Mouse (Mus musculus) heart, embryonic 10.5 days (tissue): ENCODE data around the gene Yrdc. TPM values are rescaled to one million over a fixed set of nuclear protein-coding genes. Genes with fewer than 3 reads are reported as not detected.
A peak's percentile ranks its signal among the peaks of the same experiment; 100 is the strongest.

Experiments used
- DNase-seq: peaks from one replicate; pipeline ENCODE4 v3.0.0-alpha.2; 2017; ENCODE audit warnings: low spot score
- H3K27ac ChIP-seq: fragments of 300-500 bp; sonication (generic); 2 replicates; pipeline ENCODE4 v1.5.1; 2016; ENCODE audit warnings: mild to moderate bottlenecking
- H3K27me3 ChIP-seq: fragments of 300-500 bp; sonication (generic); 2 replicates; pipeline ENCODE4 v1.6.1; 2016; ENCODE audit warnings: mild to moderate bottlenecking; ENCODE audit not compliant: poor library complexity, insufficient read depth, severe bottlenecking
- H3K36me3 ChIP-seq: fragments of 300-500 bp; sonication (generic); 2 replicates; pipeline ENCODE4 v1.6.1; 2016; ENCODE audit warnings: mild to moderate bottlenecking, moderate library complexity
- H3K4me1 ChIP-seq: fragments of 300-500 bp; sonication (generic); 2 replicates; pipeline ENCODE4 v1.6.1; 2016; ENCODE audit warnings: mild to moderate bottlenecking
- H3K4me3 ChIP-seq: fragments of 300-500 bp; sonication (generic); 2 replicates; pipeline ENCODE4 v1.5.1; 2016; ENCODE audit warnings: mild to moderate bottlenecking, moderate library complexity
- H3K9me3 ChIP-seq: fragments of 300-500 bp; sonication (generic); 2 replicates; pipeline ENCODE4 v1.6.1; 2016; ENCODE audit warnings: mild to moderate bottlenecking, moderate library complexity
- WGBS: fragments of 180-500 bp; shearing (Covaris S2); methylation state at CpG from one replicate; pipeline ENCODE4 v1.1.7; 2016; 5-methylcytosine and 5-hydroxymethylcytosine counted together
- polyA plus RNA-seq: library from polyadenylated mRNA; unstranded; fragments of >200 nt; fragmentation: Nextera tagmentation; extraction: Ambion mirVana; gene quantifications from 2 replicates; pipeline ENCODE4 v1.2.1, GENCODE M21; 2016

The Yrdc gene
- polyA plus RNA-seq, 1 experiment from 2014 or later = 39.3 TPM

- H3K27me3 ChIP-seq = peaks cover 40% of the 10 kb centered on the region
- 0 out of 2 replicates have a peak within 1 kb of the TSS, but pooled peaks have one; percentile 29 for H3K27ac ChIP-seq
- peaks cover 5% of the 10 kb centered on the region; the same call in 1 of the 2 replicates for H3K36me3 ChIP-seq
- peak within 1 kb of the TSS; percentile 62 for H3K4me3 ChIP-seq
- H3K9me3 ChIP-seq = no peaks in the 10 kb centered on the region
- peaks cover 14% of the 10 kb centered on the region for H3K4me1 ChIP-seq
- DNase-seq = no peak
- 3% methylated on average over 61 of the region's 77 CpGs for WGBS
Measured at GRCm38 (mm10) chr4:124861283-124862188, 11.1 kb downstream of the Yrdc start, which contains the start of gene Maneal. Gene Maneal (minus strand): TSS chr4:124862171.

- Histone ChIP-seq H3K9me3 (no peaks in the 10 kb centered on the region), H3K36me3 (no peaks in the 10 kb centered on the region), H3K4me1 (no peaks in the 10 kb centered on the region), H3K4me3 (no peak overlapping the region), H3K27me3 (no peaks in the 10 kb centered on the region), H3K27ac (no peak overlapping the region)
- 94% methylated on average over 1 of the region's 1 CpGs for WGBS
- DNase-seq = no peak
Measured at GRCm38 (mm10) chr4:124872719-124873118, 22.2 kb downstream of the Yrdc start.

GRCm38 (mm10) chr4:124880599-124880998 lies 30.1 kb downstream of the Yrdc start, which contains the start of gene Epha10:
Gene Epha10 (plus strand): TSS chr4:124880899.
- 10% methylated on average over 11 of the region's 11 CpGs for WGBS
- Histone ChIP-seq H3K36me3 (no peaks in the 10 kb centered on the region), H3K4me3 (peak within 1 kb of the TSS; percentile 54), H3K9me3 (no peaks in the 10 kb centered on the region), H3K4me1 (peaks cover 22% of the 10 kb centered on the region), H3K27me3 (peaks cover 69% of the 10 kb centered on the region), H3K27ac (no peak within 1 kb of the TSS)
- no peak for DNase-seq

- Histone ChIP-seq H3K4me3 (peak overlapping the region; percentile 54), H3K27ac (no peak overlapping the region), H3K27me3 (peaks cover 77% of the 10 kb centered on the region), H3K9me3 (no peaks in the 10 kb centered on the region), H3K36me3 (no peaks in the 10 kb centered on the region), H3K4me1 (peaks cover 22% of the 10 kb centered on the region)
- DNase-seq = no peak
- 1% methylated on average over 37 of the region's 37 CpGs for WGBS
Measured at GRCm38 (mm10) chr4:124881341-124881908, 30.9 kb downstream of the Yrdc start.

GRCm38 (mm10) chr4:124882151-124882729 lies 31.8 kb downstream of the Yrdc start:
- Histone ChIP-seq H3K9me3 (no peaks in the 10 kb centered on the region), H3K4me3 (peak overlapping the region; percentile 54; the same call in 1 of the 2 replicates), H3K27me3 (peaks cover 86% of the 10 kb centered on the region), H3K4me1 (peaks cover 22% of the 10 kb centered on the region), H3K27ac (no peak overlapping the region), H3K36me3 (no peaks in the 10 kb centered on the region)
- no peak for DNase-seq
- 1% methylated on average over 37 of the region's 37 CpGs for WGBS

GRCm38 (mm10) chr4:124888702-124889101 lies 38.2 kb downstream of the Yrdc start:
- no peak for DNase-seq
- no peaks in the 10 kb centered on the region for H3K36me3 ChIP-seq
- H3K9me3 ChIP-seq = no peaks in the 10 kb centered on the region
- H3K27ac ChIP-seq = no peak overlapping the region
- peaks cover 91% of the 10 kb centered on the region for H3K27me3 ChIP-seq
- H3K4me3 ChIP-seq = no peak overlapping the region
- H3K4me1 ChIP-seq = no peaks in the 10 kb centered on the region
- WGBS = 68% methylated on average over 7 of the region's 7 CpGs

- Histone ChIP-seq H3K36me3 (no peaks in the 10 kb centered on the region), H3K9me3 (no peaks in the 10 kb centered on the region), H3K27ac (no peak overlapping the region), H3K4me3 (no peak overlapping the region), H3K27me3 (peaks cover 92% of the 10 kb centered on the region), H3K4me1 (peaks cover 10% of the 10 kb centered on the region)
- DNase-seq = no peak
- WGBS = 78% methylated on average over 2 of the region's 2 CpGs
Measured at GRCm38 (mm10) chr4:124889935-124890334, 39.5 kb downstream of the Yrdc start.

GRCm38 (mm10) chr4:124890831-124891230 lies 40.4 kb downstream of the Yrdc start:
- no peaks in the 10 kb centered on the region for H3K9me3 ChIP-seq
- no peaks in the 10 kb centered on the region for H3K36me3 ChIP-seq
- H3K27me3 ChIP-seq = peaks cover 92% of the 10 kb centered on the region
- H3K4me3 ChIP-seq = no peak overlapping the region
- no peak for DNase-seq
- H3K27ac ChIP-seq = no peak overlapping the region
- WGBS = 68% methylated on average over 5 of the region's 5 CpGs
- H3K4me1 ChIP-seq = peaks cover 11% of the 10 kb centered on the region

- Histone ChIP-seq H3K27me3 (peaks cover 92% of the 10 kb centered on the region), H3K4me3 (no peak overlapping the region), H3K9me3 (no peaks in the 10 kb centered on the region), H3K36me3 (no peaks in the 10 kb centered on the region), H3K4me1 (peaks cover 11% of the 10 kb centered on the region), H3K27ac (no peak overlapping the region)
- 40% methylated on average over 6 of the region's 6 CpGs for whole genome bisulfite sequencing
- DNase-seq = no peak
Measured at GRCm38 (mm10) chr4:124893769-124894168, 43.3 kb downstream of the Yrdc start.

- WGBS = 2% methylated on average over 83 of the region's 83 CpGs
- Histone ChIP-seq H3K9me3 (no peaks in the 10 kb centered on the region), H3K27me3 (peaks cover 97% of the 10 kb centered on the region), H3K4me1 (peaks cover 16% of the 10 kb centered on the region), H3K27ac (no peak overlapping the region), H3K4me3 (peak overlapping the region; percentile 60), H3K36me3 (no peaks in the 10 kb centered on the region)
- no peak for DNase-seq
Measured at GRCm38 (mm10) chr4:124894508-124895428, 44.3 kb downstream of the Yrdc start.

- H3K27ac ChIP-seq = no peak overlapping the region
- H3K27me3 ChIP-seq = peaks cover 85% of the 10 kb centered on the region
- H3K4me3 ChIP-seq = no peak overlapping the region
- no peaks in the 10 kb centered on the region for H3K36me3 ChIP-seq
- DNase-seq = no peak
- H3K9me3 ChIP-seq = no peaks in the 10 kb centered on the region
- H3K4me1 ChIP-seq = peaks cover 19% of the 10 kb centered on the region
- WGBS = 63% methylated on average over 10 of the region's 10 CpGs
Measured at GRCm38 (mm10) chr4:124898428-124898827, 47.9 kb downstream of the Yrdc start.

GRCm38 (mm10) chr4:124899906-124900305 lies 49.4 kb downstream of the Yrdc start:
- H3K4me3 ChIP-seq = no peak overlapping the region
- WGBS = 55% methylated on average over 5 of the region's 5 CpGs
- no peak overlapping the region for H3K27ac ChIP-seq
- H3K4me1 ChIP-seq = peaks cover 17% of the 10 kb centered on the region
- H3K9me3 ChIP-seq = no peaks in the 10 kb centered on the region
- H3K27me3 ChIP-seq = peaks cover 75% of the 10 kb centered on the region
- DNase-seq = no peak
- H3K36me3 ChIP-seq = no peaks in the 10 kb centered on the region
